In the genomic region with DNA sequence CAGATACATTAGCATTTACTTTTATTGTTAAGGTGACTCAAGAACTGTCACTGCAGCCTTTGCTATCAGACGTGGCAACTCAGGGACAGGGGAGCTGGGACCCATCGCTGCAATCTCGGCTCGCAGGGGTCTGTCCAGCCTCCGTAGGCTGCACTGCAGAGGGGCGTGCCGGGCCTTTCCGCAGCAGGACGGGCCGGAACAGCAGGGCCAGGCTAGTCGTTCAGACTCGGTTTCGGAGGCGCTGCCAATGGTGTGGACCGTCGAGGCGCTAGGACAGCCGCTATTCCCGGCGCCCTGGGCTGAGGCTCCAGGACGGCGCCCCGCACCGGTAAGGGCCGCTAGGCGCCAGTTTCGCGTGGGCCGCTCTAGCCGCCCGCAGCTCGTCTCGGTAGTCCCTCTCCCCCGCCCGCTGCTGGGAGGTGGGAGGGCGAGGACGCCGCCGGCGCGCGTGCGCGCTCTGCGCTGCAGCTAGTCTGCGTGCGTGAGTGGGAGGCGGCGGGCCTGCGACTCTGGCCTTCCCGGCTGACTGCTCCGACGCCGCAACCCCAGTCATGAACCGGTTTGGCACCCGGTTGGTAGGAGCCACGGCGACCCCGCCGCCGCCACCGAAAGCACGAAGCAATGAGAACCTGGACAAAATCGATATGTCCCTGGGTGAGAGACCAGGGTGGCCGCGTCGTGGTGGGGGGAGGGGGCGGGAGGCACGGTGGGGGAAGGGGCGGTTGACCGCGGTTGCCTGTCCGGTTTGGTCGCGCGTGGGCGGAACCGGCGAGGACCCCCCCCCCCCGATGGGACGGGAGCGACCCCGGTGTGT, we compare ENCODE assay signal across 8 mouse cellular contexts. TPM values are rescaled to one million over a fixed set of nuclear protein-coding genes. Genes with fewer than 3 reads are reported as not detected.
A peak's percentile ranks its signal among the peaks of the same experiment; 100 is the strongest.
DNase-seq lines count a peak whose midpoint lies in the region; ATAC-seq lines count a peak whose summit lies in the region.

A gene (plus strand): TSS at position 158 of the 814 bp plus-strand sequence.
A gene (minus strand): TSS at position 424 of the 814 bp plus-strand sequence.

- H3K4me1 ChIP-seq in hindbrain, embryonic 11.5 days (replicated peaks; ENCODE audit: control insufficient read depth, insufficient read depth, low read length): peaks cover 2% of the 10 kb centered on the region

- H3K9me3 ChIP-seq in hindbrain, embryonic 11.5 days (ENCODE audit: control insufficient read depth, low read length): no peaks in the 10 kb centered on the region

- WGBS in hindbrain, embryonic 11.5 days: under 1% methylated on average over 72 of the region's 83 CpGs

- DNase-seq in MN1 (ENCODE audit: low spot score): peak; percentile 94
- DNase-seq in cerebellum, adult 9-10 months: peak; percentile 96
- peak; percentile 91 to 97 for DNase-seq in frontal cortex, adult 2 months (ENCODE audit: extremely low spot score in 1 of 2, low spot score in 1 of 2)
- peak; percentile 97 for DNase-seq in hindbrain, embryonic 11.5 days (ENCODE audit: low spot score)
- peak; percentile 93 to 96 for DNase-seq in layer of hippocampus, postnatal 14 days (ENCODE audit: low spot score in 2 of 2)
- DNase-seq in lung, postnatal 14 days: peak; percentile 95
- DNase-seq in retina, adult 2 months (ENCODE audit: low read depth, low spot score): peak; percentile 89
- peak; percentile 95 to 96 for DNase-seq in thymus, postnatal 36 days

- peak within 1 kb of the TSS; percentile 83 for H3K27ac ChIP-seq in hindbrain, embryonic 11.5 days (ENCODE audit: low read depth, low read length)

- H3K36me3 ChIP-seq in hindbrain, embryonic 11.5 days (ENCODE audit: control insufficient read depth, insufficient read depth, low read length): no peaks in the 10 kb centered on the region

- H3K27me3 ChIP-seq in hindbrain, embryonic 11.5 days (ENCODE audit: control insufficient read depth, insufficient read depth, low read length): no peaks in the 10 kb centered on the region

- peak; percentile 97 for ATAC-seq in hindbrain, embryonic 11.5 days (ENCODE audit: low FRiP score)

- peak within 1 kb of the TSS; percentile 84 for H3K9ac ChIP-seq in hindbrain, embryonic 11.5 days (ENCODE audit: low read depth, low read length)

- H3K4me2 ChIP-seq in hindbrain, embryonic 11.5 days (replicated peaks; ENCODE audit: low read depth, low read length): peak within 1 kb of the TSS; percentile 80

- peak within 1 kb of the TSS; percentile 92 for H3K4me3 ChIP-seq in hindbrain, embryonic 11.5 days (ENCODE audit: low read depth, low read length)

RNA-seq across cellular contexts. Expression of the first gene that starts in this region (rescaled TPM):
- polyA plus RNA-seq in frontal cortex, adult 2 months (2012; rRNA removed): 49.8 and 54.7 TPM in 2 replicates
- polyA plus RNA-seq in hindbrain, embryonic 11.5 days (2014; fragmentation: Nextera tagmentation; extraction: Ambion mirVana): 137 and 141 TPM in 2 replicates
- 100 to 1,000 TPM; 111 to 121 TPM for total RNA-seq in layer of hippocampus, postnatal 14 days (2021)

RNA-seq across cellular contexts. Expression of the second gene that starts in this region (rescaled TPM):
- 75.0 and 76.5 TPM in 2 replicates for polyA plus RNA-seq in frontal cortex, adult 2 months (2012; rRNA removed)
- 12.5 and 13.1 TPM in 2 replicates for polyA plus RNA-seq in hindbrain, embryonic 11.5 days (2014; fragmentation: Nextera tagmentation; extraction: Ambion mirVana)
- total RNA-seq in layer of hippocampus, postnatal 14 days (2021): 10 to 100 TPM; 54.4 to 58.6 TPM

Comparison
In these comparisons a context has a peak if more than half of its experiments do, and no peak if none do; other contexts are left out.
1. Peak in every context shown above with its lines: DNase-seq, ATAC-seq, H3K4me3 ChIP-seq and H3K27ac ChIP-seq.